Mouse (Mus musculus) ES-Bruce4 (cell line): ENCODE measurements around the gene Gm38119.

Source experiments
- CTCF ChIP-seq: IDR thresholded peaks from one replicate; pipeline ENCODE4 v1.8.1; 2011; ENCODE audit warnings: low read depth, low read length
- EP300 ChIP-seq: IDR thresholded peaks from 2 replicates; pipeline ENCODE4 v1.6.1; 2011; ENCODE audit warnings: low read depth, low read length; ENCODE audit not compliant: insufficient read depth
- POLR2A ChIP-seq: IDR thresholded peaks from one replicate; pipeline ENCODE4 v1.8.1; 2011; ENCODE audit warnings: low read length; ENCODE audit not compliant: insufficient read depth

DNA sequence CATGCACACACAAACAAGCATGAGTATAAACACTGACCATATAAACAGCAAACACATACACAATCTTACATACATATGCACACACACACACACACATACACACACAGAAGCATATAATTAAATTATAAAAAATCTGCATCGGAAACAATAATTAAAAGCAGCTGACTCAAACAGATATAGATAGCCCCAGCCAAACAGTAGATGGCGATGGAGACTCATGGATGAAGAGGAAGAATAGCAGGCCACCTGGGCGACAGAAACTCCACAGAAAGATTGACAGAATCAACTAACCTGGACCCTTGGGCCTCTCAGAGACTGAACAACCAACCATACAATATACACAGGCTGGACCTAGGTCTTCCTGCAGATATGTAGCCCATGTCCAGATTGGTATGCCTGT, 14.3 kb upstream of the Gm38119 start:
- TF ChIP-seq CTCF (no peak), POLR2A (no peak), EP300 (no peak)
